Mouse (Mus musculus): ENCODE data around the gene Slc6a13. TPM values are rescaled to one million over a fixed set of nuclear protein-coding genes. Genes with fewer than 3 reads are reported as not detected.

The Slc6a13 gene
- polyA plus RNA-seq, 1 experiment = 11.8 TPM

- H3K4me1 ChIP-seq (ENCODE audit: control insufficient read depth, insufficient read depth, low read length) = no peaks in the 10 kb centered on the region
- no peak overlapping the region for H3K27ac ChIP-seq (ENCODE audit: insufficient read depth, low read length)
- H3K4me3 ChIP-seq (ENCODE audit: insufficient read depth, low read length) = no peak overlapping the region
- no peak for TF ChIP-seq POLR2A (IDR thresholded peaks at IDR 0.05; ENCODE audit: extremely low read depth, insufficient read depth, low read length)
- TF ChIP-seq CTCF (IDR thresholded peaks at IDR 0.05; ENCODE audit: extremely low read depth, insufficient read depth, low read length) = no peak
These were observed 22.5 kb downstream of the Slc6a13 start for GRCm38 (mm10) chr6:121322381-121323110.

GRCm38 (mm10) chr6:121325298-121325697 lies 25.3 kb downstream of the Slc6a13 start:
- Histone ChIP-seq H3K27ac (ENCODE audit: insufficient read depth, low read length) (no peak overlapping the region), H3K4me3 (ENCODE audit: insufficient read depth, low read length) (no peak overlapping the region), H3K4me1 (ENCODE audit: control insufficient read depth, insufficient read depth, low read length) (no peaks in the 10 kb centered on the region)
- TF ChIP-seq CTCF (IDR thresholded peaks at IDR 0.05; ENCODE audit: extremely low read depth, insufficient read depth, low read length) = no peak
- no peak for TF ChIP-seq POLR2A (IDR thresholded peaks at IDR 0.05; ENCODE audit: extremely low read depth, insufficient read depth, low read length)

- no peaks in the 10 kb centered on the region for H3K4me1 ChIP-seq (ENCODE audit: control insufficient read depth, insufficient read depth, low read length)
- TF ChIP-seq CTCF (IDR thresholded peaks at IDR 0.05; ENCODE audit: extremely low read depth, insufficient read depth, low read length) = no peak
These were observed 25.7 kb downstream of the Slc6a13 start for GRCm38 (mm10) chr6:121325740-121326139.

DNA sequence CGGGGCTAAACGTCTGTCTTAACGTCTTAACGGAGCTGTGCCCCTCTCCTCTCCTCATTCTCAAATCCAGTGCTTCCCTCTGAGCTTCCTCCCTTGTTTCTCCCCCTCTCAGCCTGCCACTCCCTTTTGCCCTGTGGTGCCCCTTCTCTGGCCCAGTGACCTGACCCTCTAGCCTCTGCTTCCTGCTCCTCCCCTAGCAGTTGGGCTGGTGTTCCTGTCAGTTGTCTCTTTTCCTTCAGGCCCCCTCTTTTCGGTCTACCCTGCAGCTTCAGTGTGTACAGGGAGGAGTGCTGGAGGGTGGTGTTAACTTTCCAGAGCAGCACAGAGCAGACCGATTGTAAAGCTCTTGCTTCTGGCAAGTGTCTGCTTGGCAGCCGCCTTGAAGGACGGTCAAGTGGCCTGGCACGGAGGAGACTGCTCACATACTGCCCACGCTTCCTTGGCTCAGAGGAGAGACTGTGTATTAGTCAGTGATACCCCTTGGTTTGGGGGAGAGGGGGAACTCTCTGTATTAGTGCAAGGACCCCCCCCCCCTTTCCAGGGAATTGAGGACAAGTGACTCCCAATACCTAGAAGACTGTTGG lies 26.6 kb downstream of the Slc6a13 start:
- Histone ChIP-seq H3K27ac (ENCODE audit: insufficient read depth, low read length) (no peak overlapping the region), H3K4me1 (ENCODE audit: control insufficient read depth, insufficient read depth, low read length) (no peaks in the 10 kb centered on the region), H3K4me3 (ENCODE audit: insufficient read depth, low read length) (no peak overlapping the region)
- TF ChIP-seq POLR2A (IDR thresholded peaks at IDR 0.05; ENCODE audit: extremely low read depth, insufficient read depth, low read length) (no peak), CTCF (IDR thresholded peaks at IDR 0.05; ENCODE audit: extremely low read depth, insufficient read depth, low read length) (no peak)

More at GRCm38 (mm10) chr6:121325740-121326139, 25.7 kb downstream of the Slc6a13 start:
- Histone ChIP-seq H3K27ac (ENCODE audit: insufficient read depth, low read length) (no peak overlapping the region), H3K4me3 (ENCODE audit: insufficient read depth, low read length) (no peak overlapping the region)

GRCm38 (mm10) chr6:121328417-121328884 lies 28.4 kb downstream of the Slc6a13 start:
- no peak for TF ChIP-seq CTCF (IDR thresholded peaks at IDR 0.05; ENCODE audit: extremely low read depth, insufficient read depth, low read length)
- H3K4me3 ChIP-seq (ENCODE audit: insufficient read depth, low read length) = no peak overlapping the region
- H3K4me1 ChIP-seq (ENCODE audit: control insufficient read depth, insufficient read depth, low read length) = no peaks in the 10 kb centered on the region
- no peak overlapping the region for H3K27ac ChIP-seq (ENCODE audit: insufficient read depth, low read length)

DNA sequence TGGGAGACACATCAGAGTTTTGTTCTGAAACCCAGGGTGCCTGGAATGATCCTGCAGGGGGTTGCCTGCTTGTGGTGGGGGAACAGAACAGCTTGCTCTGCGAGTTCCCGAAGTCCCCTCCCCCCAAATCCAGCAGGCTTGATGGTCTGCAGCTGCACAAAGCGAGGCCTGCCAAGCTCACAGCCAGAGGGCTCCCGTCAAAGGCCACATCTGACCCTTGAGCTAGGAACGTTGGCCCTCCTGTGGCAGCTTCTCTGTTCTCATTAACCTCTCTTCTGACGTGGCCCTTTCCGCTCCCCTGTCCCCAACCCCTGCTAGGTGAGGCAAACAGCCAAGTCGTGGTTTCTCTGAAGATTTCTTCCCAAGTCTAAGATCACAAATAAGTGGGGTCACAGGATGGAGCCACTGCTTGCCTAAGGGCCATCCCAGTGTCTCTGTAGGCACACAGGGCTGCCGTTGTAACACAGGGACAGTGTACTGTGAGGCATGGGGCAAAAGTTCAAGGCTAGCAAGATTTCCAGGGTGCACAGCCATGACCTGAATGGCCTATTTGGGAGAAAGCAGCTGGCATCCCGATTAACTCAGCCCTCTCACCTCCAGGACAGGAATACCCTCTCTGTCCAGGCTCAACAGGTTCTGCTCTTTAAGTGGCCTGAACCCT lies 30.0 kb downstream of the Slc6a13 start:
- Histone ChIP-seq H3K4me3 (ENCODE audit: insufficient read depth, low read length) (no peak overlapping the region), H3K27ac (ENCODE audit: insufficient read depth, low read length) (no peak overlapping the region), H3K4me1 (ENCODE audit: control insufficient read depth, insufficient read depth, low read length) (no peaks in the 10 kb centered on the region)
- no peak for TF ChIP-seq CTCF (IDR thresholded peaks at IDR 0.05; ENCODE audit: extremely low read depth, insufficient read depth, low read length)
- no peak for TF ChIP-seq POLR2A (IDR thresholded peaks at IDR 0.05; ENCODE audit: extremely low read depth, insufficient read depth, low read length)

GRCm38 (mm10) chr6:121335841-121336240 lies 35.8 kb downstream of the Slc6a13 start:
- no peak overlapping the region for H3K27ac ChIP-seq (ENCODE audit: insufficient read depth, low read length)
- no peaks in the 10 kb centered on the region for H3K4me1 ChIP-seq (ENCODE audit: control insufficient read depth, insufficient read depth, low read length)
- TF ChIP-seq POLR2A (IDR thresholded peaks at IDR 0.05; ENCODE audit: extremely low read depth, insufficient read depth, low read length) (no peak), CTCF (IDR thresholded peaks at IDR 0.05; ENCODE audit: extremely low read depth, insufficient read depth, low read length) (no peak)
- H3K4me3 ChIP-seq (ENCODE audit: insufficient read depth, low read length) = no peak overlapping the region

DNA sequence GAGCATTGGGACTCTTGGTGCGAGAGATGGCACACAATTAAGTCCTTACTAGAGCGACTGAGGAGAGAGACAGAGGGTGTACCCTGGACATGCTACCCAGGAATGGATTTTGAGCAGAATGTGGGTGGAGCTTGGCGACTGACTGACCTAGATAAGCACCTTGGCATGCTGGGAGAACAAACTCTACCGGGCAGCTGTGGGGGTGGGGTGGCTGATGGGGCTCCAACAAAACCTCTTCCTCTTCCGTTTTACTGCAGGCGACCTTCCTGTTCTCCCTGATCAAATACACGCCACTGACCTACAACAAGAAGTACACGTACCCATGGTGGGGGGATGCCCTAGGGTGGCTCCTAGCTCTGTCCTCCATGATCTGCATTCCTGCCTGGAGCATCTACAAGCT lies 36.5 kb downstream of the Slc6a13 start:
- Histone ChIP-seq H3K4me1 (ENCODE audit: control insufficient read depth, insufficient read depth, low read length) (no peaks in the 10 kb centered on the region), H3K27ac (ENCODE audit: insufficient read depth, low read length) (no peak overlapping the region), H3K4me3 (ENCODE audit: insufficient read depth, low read length) (no peak overlapping the region)
- no peak for TF ChIP-seq CTCF (IDR thresholded peaks at IDR 0.05; ENCODE audit: extremely low read depth, insufficient read depth, low read length)
- no peak for TF ChIP-seq POLR2A (IDR thresholded peaks at IDR 0.05; ENCODE audit: extremely low read depth, insufficient read depth, low read length)

DNA sequence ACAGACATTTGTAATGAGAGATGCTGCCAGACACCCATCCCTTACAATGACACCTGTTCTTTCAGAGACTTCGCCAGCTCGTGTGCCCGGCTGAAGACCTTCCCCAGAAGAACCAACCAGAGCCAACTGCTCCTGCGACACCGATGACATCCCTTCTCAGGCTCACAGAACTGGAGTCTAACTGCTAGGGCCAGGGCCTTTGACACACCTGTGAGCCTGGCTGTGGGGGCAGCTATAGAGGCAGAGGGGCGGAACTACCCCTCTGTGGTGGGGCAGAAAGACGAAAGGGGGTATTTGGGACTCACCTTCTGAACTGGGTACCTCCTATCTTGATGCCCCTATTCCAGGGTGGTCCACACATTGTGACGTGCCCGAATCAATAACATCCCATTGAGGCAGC lies 37.2 kb downstream of the Slc6a13 start:
- TF ChIP-seq CTCF (IDR thresholded peaks at IDR 0.05; ENCODE audit: extremely low read depth, insufficient read depth, low read length) (no peak), POLR2A (IDR thresholded peaks at IDR 0.05; ENCODE audit: extremely low read depth, insufficient read depth, low read length) (no peak)
- Histone ChIP-seq H3K4me1 (ENCODE audit: control insufficient read depth, insufficient read depth, low read length) (no peaks in the 10 kb centered on the region), H3K4me3 (ENCODE audit: insufficient read depth, low read length) (no peak overlapping the region), H3K27ac (ENCODE audit: insufficient read depth, low read length) (no peak overlapping the region)
